Mouse (Mus musculus) kidney, postnatal 36 days (tissue): ENCODE results near the gene Akap13.

Experiments used
- DNase-seq, 2 experiments: peaks; one replicate each; pipeline ENCODE4 v3.0.0; 2021 to 2022; ENCODE audit warnings: mixed read lengths in 2 of 2

The Akap13 gene

DNA sequence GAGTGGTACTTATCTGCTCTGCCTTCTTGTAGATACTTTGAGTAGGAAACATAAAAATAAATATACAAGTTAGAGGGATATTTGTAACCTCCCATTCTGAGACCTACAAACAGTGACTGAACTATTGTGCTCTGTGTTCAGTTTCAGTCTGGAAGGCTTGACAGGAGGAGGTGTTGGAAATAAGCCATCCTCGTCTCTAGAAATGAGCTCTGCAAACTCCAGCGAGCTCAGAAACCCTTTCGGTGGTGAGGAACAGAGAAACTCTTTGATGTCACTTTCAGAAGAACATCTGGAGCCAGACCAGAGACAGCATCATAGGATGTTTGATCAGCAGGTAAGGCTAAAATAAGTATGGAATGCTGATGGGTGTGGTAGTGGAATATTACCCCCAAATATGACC lies 229.6 kb downstream of the Akap13 start:
- DNase-seq, result no peak

DNA sequence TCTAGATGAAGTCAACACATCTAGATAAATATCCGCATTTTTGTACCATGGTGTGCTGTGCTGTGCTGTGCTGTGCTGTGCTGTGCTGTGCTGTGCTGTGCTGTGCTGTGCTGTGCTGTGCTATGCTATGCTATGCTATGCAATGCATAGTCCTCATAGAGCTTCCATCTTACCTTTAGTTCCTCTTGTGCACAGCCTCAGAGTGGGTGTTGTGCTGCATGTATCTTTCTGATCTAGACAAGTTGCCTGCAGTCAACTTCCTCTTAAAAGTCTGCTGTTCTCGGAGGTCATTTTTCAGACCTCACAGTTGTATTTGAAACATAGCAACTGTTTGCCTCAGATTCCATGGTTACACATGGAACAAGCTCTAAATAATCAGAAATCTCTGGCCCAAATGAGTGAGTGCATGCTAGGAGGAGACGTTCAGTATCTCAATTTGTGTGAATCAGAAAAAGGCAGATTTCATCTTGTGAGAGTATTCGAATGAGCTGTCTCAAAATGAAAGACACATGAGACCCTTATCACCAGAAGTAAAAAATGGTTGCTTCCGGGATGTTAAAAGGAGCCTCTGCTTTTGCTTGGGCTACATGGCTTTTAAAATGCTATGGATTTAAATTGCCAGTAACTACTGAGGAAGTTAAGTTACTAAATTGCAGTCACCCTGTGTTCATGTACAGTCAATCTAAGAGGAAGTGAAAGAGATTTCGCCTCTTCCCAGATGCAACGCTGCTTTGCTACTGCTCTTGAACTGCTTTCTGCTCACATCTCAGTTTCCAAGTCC lies 230.9 kb downstream of the Akap13 start:
- DNase-seq, result no peak

DNA sequence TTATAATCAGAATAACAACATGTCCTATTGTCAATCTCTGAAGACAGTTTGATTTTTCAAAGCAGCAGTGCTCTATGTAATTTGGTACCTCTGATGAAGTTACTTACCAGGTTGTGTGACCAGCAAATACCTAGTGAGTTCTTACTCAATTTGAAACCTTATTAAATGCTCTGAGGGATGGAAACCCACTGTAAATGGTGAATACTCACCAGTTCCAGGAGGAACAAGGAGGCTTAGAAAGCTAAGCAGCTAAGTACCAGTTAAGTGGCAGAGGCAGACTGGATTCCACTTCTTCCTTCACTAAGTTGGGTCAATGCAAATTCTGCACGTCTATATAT lies 231.5 kb downstream of the Akap13 start:
- DNase-seq, result no peak

DNA sequence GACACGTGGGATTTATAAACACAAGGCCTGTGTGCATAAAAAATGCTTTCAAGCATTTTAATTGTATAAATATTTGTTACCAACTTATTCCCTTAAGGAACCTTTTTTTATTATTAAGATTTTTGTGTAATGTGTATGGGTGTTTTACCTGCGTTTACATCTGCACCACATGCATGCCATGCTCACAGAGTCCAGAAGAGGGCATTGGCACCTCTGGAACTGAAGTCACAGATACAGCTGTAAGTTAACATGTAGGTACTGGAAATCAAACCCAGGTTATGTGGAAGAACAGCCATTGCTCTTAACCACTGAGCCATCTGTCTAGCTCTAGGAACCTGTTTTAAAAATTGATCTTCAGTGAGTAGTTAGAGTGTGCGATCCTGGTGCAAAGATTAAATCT lies 232.8 kb downstream of the Akap13 start:
- DNase-seq, result peak in 1 of 2 experiments; percentile 27

DNA sequence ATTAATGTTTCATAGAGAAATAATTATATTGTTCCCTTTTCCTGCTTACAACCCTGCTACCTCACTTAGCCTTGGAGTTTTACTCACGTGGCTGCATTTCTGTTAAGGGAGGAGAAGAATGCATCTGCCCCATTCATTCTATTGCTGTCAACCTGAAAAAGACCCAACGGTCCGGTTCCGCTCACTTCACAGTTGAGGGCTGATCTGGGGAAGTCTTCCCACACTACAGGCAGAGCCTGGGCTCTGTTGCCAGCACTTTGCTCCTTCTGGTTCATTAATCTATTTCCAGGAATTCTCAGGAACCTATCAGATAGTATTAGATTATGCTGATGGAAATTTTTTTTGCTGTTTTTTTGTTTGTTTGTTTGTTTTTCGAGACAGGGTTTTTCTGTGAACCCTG lies 239.4 kb downstream of the Akap13 start:
- DNase-seq, result no peak

DNA sequence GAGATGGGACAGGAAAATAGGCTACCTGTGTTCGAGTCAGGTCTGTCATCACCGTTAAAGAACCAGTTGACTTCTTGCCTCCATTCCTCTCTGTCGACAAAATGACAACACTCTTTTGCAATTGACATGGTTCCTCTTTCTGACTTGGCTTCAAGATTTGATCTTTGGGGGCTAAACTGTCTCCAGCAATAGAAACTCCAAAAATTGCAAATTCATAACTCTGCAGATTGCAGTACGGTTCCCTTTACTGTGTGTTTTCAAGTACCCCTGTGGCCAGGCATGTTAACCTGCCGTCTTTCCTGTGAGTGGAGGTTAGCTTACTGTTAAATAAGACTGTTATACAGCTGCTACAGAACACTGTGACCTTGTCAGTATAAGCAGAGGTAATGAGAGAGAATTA lies 244.5 kb downstream of the Akap13 start:
- DNase-seq, result no peak

DNA sequence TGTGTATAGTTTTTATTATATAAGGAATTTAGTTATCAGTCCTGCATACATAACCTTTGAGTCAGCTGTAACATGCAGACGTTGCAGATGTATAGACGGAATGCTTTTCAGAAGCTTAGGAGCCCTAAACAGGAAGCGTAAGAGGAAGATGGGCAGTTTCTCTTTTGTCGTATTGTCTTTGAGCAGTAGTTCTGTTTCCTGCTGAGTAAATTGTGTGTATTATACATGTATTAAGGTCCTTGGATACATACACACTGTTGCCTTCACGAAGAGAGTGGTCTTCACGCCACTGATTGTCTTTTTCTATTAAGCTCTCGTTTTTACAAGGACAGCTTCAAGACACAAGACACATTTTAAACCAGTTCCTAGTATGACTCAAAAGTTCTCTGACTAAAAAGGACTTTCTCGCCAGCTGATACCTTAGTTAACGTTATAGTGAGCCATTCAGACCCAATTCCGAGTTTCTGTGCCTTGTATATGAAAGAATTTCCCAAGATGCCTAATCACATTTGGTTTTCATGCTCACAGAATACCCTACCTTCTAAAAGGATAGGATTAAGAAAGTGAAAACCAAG lies 245.5 kb downstream of the Akap13 start:
- DNase-seq, result no peak

DNA sequence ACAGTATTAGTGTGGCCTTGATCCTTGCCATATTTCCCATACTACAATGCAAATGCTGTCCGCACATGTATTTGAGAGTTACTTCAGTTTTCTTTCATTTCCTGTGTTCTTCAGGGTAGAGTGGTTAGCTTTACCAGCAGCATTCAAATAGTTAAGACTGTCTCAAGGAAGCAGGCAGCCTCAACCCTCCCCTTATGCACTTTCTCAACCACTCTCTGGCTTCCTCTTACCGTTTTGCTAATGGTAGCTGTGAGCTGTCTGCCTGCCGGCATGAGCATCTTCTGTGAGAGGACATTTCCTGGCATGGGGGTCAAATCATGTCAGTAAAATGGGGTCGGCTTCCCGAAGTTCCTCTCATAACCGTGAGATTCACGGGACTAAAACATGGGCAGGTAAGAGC lies 246.4 kb downstream of the Akap13 start:
- DNase-seq, result no peak

DNA sequence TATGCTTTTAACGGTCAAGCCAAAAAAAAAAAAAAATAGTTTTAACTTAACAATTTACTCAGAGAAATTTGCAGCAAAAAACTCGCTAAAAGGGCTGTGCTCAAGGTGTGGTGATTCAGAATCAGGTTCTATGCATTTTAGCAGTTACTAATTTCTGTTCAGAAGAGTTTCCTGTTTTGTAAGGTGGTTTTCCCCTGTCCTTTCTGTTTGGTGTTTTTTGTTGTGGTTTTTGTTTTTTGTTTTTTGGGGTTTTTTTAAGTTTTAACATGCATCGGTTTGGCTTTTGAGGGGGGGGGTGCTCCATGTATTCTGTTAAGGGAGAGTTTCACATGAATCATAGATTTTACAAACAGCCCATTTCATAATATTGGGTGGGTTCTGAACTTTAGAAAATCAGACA lies 247.0 kb downstream of the Akap13 start:
- DNase-seq, result no peak

DNA sequence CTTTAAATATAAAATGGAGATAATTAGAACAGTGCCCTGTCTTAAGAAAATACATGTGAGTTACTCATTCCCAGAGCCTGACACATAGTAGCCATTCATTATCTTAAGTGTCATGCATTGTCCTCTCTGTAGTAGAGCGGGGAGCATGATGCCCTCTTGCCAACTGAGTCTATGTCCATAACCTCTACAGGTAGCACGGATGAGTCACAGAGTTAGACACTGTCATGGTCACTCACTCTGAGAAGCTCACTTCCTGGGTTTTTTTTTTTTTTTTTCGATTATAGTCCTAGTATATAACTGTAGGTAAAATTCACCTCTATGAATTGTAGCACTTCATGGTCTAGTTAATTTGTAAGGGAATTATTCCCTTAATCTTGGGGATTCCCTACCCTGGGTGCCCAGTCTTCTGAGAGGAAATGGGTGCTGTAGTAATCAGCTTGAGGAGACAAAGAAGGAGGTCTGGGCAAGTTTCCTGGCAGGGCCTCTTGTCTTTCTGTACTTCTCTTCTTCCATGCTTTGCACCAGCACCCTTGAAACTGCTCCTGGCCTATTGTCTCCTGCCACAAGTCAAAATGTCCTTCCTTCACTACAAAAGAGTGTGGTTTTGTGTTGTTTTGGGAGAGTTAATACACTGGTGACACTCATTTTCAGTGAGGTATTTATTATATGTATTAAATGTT lies 247.8 kb downstream of the Akap13 start:
- no peak for DNase-seq

DNA sequence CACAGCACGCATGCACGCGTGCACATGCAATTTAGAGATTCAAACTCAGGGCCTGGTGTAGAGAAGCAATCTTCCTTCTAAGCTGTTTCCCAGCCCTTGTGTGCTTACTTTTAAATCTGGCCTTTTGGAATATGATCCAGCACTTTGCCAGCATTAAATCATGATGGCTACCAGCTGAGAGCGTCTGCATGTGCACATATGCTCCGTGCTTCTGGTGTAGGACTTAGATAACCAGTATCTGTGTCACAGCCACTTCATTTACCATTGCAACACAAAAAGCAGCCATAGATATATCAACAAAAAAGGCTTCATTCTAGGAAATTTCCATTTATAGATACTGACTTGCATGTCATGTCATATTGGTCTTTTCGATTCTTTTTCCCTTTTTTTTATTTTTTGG lies 249.5 kb downstream of the Akap13 start:
- DNase-seq, result no peak

DNA sequence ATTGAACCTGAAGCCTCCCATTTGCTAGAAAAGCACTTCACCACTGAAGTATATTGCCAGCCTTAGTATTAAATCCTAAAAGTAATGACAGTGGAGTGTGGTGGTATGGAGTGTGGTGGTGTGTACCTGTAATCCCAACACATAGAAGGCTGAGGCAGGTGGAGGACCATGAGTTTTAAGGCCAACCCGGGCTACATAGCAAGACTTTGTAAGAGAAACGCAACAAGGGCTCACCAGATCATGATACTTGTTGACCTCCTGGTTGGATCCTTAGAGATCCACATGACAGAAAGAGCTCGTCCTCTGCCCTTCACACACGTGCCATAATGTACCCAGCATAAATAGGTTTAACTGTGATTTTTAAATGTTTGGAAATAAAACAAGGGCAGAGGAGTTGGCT lies 254.6 kb downstream of the Akap13 start:
- no peak for DNase-seq

DNA sequence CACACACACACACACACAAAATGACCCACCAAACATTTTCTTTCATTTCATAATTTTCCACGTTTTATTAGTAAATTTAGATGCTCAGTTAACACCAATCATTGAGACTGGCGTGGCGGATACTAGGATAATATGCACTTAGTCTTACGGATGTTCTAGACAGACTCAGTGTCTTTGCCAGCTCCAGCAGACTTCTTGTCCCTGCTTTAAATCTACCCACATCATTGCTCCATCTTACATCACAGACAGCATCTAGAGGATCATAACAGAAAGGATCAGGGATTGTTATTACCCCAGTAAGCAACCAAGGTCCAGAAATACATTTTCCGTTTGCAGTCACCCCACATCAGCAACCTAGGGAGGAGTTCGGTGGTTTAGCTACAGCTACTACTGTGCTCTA lies 255.6 kb downstream of the Akap13 start:
- no peak for DNase-seq

DNA sequence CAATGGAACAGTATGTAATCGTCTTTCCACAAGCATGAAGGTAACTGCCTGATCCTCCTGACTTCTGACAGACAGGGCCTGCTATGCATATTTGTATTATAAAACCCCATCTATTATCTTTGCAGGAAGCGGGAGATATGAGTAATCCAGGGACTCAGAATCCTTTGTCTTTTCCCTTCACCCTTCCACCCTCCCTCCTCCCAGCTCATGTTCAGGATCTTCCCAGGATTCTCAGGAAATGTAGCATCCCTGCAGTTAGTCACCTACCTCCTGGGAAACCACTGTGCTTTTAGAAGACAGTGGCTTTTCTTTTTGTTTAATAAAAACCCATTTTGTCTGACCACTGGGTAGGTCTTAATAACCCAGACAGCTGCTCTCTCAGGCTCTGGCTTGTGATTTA lies 256.1 kb downstream of the Akap13 start:
- no peak for DNase-seq

DNA sequence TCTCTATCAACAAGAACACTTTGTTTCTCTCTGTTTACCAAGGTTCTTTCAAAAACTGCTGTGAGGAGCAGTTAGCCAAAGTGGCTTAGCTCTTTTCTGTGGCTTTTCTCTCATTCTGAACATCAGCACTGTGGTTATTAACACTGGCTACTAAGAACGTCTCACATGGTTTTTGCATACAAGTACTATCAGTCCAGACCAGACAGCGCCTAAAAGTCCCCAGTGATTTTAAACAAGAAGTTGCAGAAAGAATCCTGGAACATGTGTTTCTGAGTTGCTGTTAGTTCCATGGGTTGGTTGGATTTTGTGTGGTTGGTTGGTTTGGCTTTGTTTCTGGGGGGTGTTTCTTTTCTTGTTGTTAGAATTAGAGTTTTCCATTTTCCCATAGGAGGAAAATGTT lies 257.5 kb downstream of the Akap13 start:
- DNase-seq, result no peak

DNA sequence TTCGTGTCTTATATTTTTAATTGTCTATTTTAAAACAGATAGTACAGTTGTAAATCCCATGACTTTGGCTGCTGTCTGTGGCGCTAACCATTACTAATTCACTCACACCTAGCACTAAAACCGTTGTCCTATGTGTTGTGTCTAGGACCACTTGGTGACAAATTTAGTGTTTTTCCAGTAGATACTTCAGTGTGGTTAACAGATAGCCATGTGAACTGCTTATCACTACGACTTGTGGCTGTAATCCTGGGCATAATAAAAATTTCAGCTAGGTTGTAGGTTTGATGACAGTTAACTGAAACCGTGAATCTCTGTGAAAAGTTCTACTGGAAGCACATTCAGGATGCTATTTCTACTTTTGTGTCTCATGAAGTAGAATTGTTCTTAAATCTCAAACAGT lies 258.6 kb downstream of the Akap13 start:
- no peak for DNase-seq

DNA sequence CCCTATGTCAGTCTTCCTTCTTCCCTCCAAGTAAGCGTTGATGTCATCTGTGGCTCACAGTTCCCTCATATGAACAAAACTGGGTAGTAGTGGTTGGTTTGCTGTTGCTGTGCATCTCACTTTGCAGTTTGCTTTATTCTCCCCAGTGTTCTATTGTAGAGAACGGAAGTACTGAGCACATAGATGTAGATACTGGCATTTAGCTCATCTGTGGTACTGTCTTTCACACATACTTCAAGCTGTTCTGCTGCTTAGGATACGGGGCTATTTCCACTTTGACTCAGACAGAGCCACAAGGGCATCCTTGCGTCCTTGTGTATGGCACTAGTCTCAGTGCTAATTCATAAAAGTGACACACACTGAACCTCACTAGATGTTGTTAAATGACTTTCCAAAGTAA lies 259.7 kb downstream of the Akap13 start:
- no peak for DNase-seq

DNA sequence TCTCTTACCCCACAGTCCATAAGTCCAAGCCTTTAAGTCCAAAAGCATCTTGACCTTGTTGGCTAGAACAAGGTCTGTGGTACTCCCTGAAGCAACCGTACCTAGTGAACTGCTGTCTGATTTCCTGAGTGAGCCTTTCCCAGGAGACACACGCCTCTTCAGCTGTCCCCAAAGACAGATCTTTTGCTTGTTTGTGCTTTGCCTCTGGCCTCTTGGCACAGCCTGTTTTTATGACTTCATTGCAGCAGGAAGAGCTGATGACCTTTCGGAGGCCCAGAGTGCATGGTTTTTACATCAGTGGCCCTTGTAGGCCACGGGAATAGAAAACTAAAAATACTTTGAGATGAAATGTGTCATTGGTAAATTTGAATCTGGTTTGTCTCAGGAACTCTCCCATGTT lies 260.6 kb downstream of the Akap13 start:
- DNase-seq, result peak; percentile 52 to 76

DNA sequence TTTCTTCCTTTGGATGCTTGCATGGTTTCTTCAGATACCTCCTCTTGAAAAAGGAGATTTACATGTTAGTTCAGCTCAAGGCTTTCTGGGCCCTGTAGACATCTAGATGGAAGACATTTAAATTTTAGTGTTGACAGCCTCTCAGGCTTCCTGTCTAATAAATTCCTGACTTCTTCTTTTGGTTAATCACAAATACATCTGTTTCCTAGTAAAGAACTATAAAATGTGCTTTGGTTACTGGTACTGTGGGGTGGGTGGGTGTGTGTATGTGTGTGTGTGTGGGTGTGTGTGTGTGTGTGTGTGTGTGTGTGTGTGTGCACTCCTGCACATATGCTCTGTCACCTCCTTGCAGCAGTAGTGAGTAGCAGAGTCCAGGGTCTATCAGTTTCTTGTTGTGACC lies 262.0 kb downstream of the Akap13 start:
- no peak for DNase-seq

DNA sequence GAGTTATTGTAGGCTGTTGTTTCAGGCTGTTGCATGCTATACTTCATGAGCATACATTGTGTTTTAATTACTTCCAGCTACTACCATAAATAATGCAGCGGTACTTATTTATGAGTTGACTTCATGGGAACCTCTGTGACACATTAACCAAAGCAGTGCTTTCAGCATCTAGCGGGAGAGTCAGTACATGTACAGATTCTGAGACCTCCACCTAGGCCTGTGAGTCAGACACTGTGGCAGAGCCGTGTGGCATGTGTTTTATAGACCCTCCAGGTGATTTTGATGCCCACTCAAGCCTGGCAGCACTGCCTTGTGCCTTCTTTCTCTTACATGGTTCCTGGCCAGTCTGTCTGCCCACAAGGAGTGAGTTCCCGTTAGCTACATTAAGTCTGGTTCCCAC lies 266.0 kb downstream of the Akap13 start:
- no peak for DNase-seq

DNA sequence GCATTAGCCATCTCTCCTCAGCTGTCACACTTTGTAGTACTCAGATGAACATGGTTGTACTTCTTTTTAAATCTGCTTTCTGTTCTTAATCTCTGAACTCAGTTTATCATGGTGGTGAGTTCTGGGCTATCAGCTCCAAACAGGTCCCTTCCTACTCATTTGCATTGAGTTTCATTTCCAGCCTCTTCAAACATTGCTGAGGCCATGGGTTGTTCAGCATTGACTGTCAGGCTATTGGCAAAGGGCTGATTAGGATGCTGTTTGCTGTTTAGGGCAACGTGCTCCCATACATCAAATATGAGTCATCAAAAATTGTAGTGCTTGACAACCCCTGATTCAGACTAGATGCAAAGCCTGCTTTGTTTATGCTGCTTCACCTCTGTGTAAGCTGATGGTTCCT lies 268.7 kb downstream of the Akap13 start:
- DNase-seq, result no peak

DNA sequence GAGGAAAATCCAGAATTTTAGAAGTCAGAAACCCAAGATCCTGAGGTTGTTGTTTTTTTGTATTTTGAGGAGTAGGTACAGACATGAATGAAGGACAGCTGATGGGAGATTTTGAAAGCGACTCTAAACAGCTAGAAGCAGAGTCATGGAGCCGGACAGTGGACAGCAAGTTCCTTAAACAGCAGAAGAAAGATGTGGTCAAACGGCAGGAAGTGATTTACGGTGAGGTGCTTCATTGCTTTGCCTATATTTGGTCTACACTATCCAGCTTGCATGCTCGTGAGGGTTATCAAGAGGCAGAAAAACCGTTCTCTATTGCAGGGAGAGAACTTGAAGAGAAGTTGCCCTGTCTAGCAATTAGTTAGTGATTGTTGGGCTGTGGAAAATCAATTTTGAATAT lies 270.6 kb downstream of the Akap13 start:
- no peak for DNase-seq

DNA sequence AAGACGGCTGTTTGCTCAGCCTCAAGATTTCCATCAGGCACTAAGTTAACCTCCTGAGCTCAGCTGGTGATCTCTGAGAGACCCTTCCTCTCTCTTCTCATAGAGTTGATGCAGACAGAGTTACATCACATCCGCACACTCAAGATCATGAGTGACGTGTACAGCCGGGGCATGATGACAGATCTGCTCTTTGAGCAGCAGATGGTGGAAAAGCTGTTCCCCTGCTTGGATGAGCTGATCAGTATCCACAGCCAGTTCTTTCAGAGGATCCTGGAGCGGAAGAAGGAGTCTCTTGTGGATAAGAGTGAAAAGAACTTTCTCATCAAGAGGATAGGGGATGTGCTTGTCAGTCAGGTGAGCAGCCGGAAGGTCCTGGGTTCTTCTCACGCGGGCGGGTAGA lies 271.5 kb downstream of the Akap13 start:
- no peak for DNase-seq

DNA sequence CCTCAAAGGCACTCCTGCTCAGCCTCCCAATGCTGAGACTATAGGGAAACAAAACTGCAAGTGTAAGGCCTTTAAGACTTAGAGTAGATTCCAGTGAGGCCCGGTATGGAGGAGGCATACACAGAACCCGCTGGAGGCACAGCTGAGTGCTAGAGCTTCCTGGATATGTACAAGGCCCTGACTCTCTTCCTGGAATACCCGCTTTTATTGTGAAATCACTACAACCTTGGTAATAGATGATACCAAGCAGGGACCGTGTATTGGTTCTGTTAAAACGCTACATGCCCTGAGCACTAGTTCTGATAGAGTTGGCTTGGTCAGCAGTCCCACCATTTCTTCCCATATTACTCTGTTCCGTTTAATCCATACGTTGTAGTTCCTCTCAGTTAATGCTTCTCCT lies 274.3 kb downstream of the Akap13 start:
- no peak for DNase-seq

DNA sequence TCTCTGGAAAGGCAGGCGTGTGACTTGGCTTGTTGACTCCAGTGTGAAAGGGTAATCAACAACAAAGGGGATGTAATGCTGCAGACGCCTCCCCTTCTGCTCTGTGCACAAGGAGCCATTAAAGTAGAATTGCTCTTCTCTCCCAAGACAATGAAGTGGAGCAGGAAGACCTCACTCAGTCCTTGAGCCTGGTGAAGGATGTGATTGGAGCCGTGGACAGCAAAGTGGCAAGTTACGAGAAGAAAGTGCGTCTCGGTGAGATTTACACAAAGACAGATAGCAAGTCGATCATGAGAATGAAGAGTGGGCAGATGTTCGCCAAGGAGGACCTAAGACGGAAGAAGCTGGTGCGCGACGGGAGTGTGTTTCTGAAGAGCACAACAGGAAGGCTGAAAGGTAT lies 274.9 kb downstream of the Akap13 start:
- DNase-seq, result no peak
